Mouse (Mus musculus) lung, postnatal 0 days (tissue): ENCODE measurements around the gene Smim8. TPM values are rescaled to one million over a fixed set of nuclear protein-coding genes. Genes with fewer than 3 reads are reported as not detected.
A peak's percentile ranks its signal among the peaks of the same experiment; 100 is the strongest.
"Not testable (repeated sequence)": the region's sequence is repeated elsewhere in the genome, so short reads cannot be mapped to it uniquely, and the experiment has no call there.

ENCODE experiments used
- ATAC-seq: fragments of 200-750 bp; cut with Nextera tagmentation; 2 replicates; pipeline ENCODE4 v1.8.0; 2017; ENCODE audit warnings: moderate library complexity
- DNase-seq: peaks from one replicate; pipeline ENCODE4 v3.0.0-alpha.2; 2016; ENCODE audit warnings: low spot score
- H3K27ac ChIP-seq: fragments of 300-500 bp; sonication (generic); 2 replicates; pipeline ENCODE4 v1.5.1; 2014; ENCODE audit warnings: antibody characterized with exemption, mild to moderate bottlenecking, low read length, mixed read lengths
- H3K27me3 ChIP-seq: fragments of 300-500 bp; sonication (generic); replicated peaks from 2 replicates; pipeline ENCODE4 v1.6.1; 2014; ENCODE audit warnings: low read length, mixed read lengths; ENCODE audit not compliant: insufficient read depth
- H3K36me3 ChIP-seq: fragments of 300-500 bp; sonication (generic); 2 replicates; pipeline ENCODE4 v1.6.1; 2014; ENCODE audit warnings: low read length, mixed read lengths; ENCODE audit not compliant: insufficient read depth
- H3K4me1 ChIP-seq: fragments of 300-500 bp; sonication (generic); 2 replicates; pipeline ENCODE4 v1.6.1; 2014; ENCODE audit warnings: antibody characterized with exemption, low read depth, low read length, mixed read lengths; ENCODE audit not compliant: insufficient read depth
- H3K4me2 ChIP-seq: fragments of 300-500 bp; sonication (generic); replicated peaks from 2 replicates; pipeline ENCODE4 v1.6.1; 2014; ENCODE audit warnings: low read depth, mild to moderate bottlenecking, low read length, moderate library complexity, mixed read lengths
- H3K4me3 ChIP-seq: fragments of 300-500 bp; sonication (generic); 2 replicates; pipeline ENCODE4 v1.5.1; 2014; ENCODE audit warnings: low read depth, low read length
- H3K9ac ChIP-seq: fragments of 300-500 bp; sonication (generic); replicated peaks from 2 replicates; pipeline ENCODE4 v1.6.1; 2014; ENCODE audit warnings: low read depth, mild to moderate bottlenecking
- H3K9me3 ChIP-seq: fragments of 300-500 bp; sonication (generic); 2 replicates; pipeline ENCODE4 v1.6.1; 2016; ENCODE audit warnings: low read length, mixed read lengths
- CTCF ChIP-seq: IDR thresholded peaks from 2 replicates; pipeline ENCODE4 v1.5.1; 2016; ENCODE audit warnings: antibody characterized with exemption, mild to moderate bottlenecking
- EP300 ChIP-seq: IDR thresholded peaks from 2 replicates; pipeline ENCODE4 v1.6.1; 2016; ENCODE audit warnings: antibody characterized with exemption, mild to moderate bottlenecking, control low read depth
- WGBS: fragments of 180-500 bp; shearing (Covaris S2); extraction: QIAGEN DNeasy Blood & Tissue Kit; methylation state at CpG from one replicate; pipeline ENCODE4 v1.1.7; 2014; 5-methylcytosine and 5-hydroxymethylcytosine counted together
- polyA plus RNA-seq: library from polyadenylated mRNA; unstranded; fragments of >200 nt; fragmentation: Nextera tagmentation; extraction: Ambion mirVana; gene quantifications from 2 replicates; pipeline ENCODE4 v1.2.1, GENCODE M21; 2015

Smim8 gene
- polyA plus RNA-seq, 1 experiment from 2014 or later = 46.0 TPM

- TF ChIP-seq EP300 (no peak), CTCF (no peak)
- 27% methylated on average over 8 of the region's 8 CpGs for WGBS
- no peak overlapping the region for H3K27ac ChIP-seq
- ATAC-seq (no peak), DNase-seq (peak; percentile 23)
- no peaks in the 10 kb centered on the region for H3K9me3 ChIP-seq
- no peaks in the 10 kb centered on the region for H3K36me3 ChIP-seq
- H3K9ac ChIP-seq = no peak overlapping the region
- no peaks in the 10 kb centered on the region for H3K4me1 ChIP-seq
- H3K4me3 ChIP-seq = no peak overlapping the region
- no peak overlapping the region for H3K4me2 ChIP-seq
- H3K27me3 ChIP-seq = no peaks in the 10 kb centered on the region
Observed at GRCm38 (mm10) chr4:34771652-34772371, 6.4 kb downstream of the Smim8 start.

GRCm38 (mm10) chr4:34756163-34756562, 22.1 kb downstream of the Smim8 start, which contains the start of gene Gm136:
Gm136 (minus strand) TSS chr4:34756263.
- WGBS = 79% methylated on average over 1 of the region's 1 CpGs
- no peak within 1 kb of the TSS for H3K4me3 ChIP-seq
- no peak within 1 kb of the TSS for H3K9ac ChIP-seq
- no peaks in the 10 kb centered on the region for H3K27me3 ChIP-seq
- TF ChIP-seq CTCF (no peak), EP300 (no peak)
- no peaks in the 10 kb centered on the region for H3K4me1 ChIP-seq
- DNase-seq (no peak), ATAC-seq (no peak)
- H3K9me3 ChIP-seq = no peaks in the 10 kb centered on the region
- H3K27ac ChIP-seq = no peak within 1 kb of the TSS
- H3K36me3 ChIP-seq = no peaks in the 10 kb centered on the region
- H3K4me2 ChIP-seq = no peak within 1 kb of the TSS

- peak; percentile 16 for DNase-seq
- no peaks in the 10 kb centered on the region for H3K27me3 ChIP-seq
- TF ChIP-seq CTCF (no peak), EP300 (no peak)
- H3K9me3 ChIP-seq = no peaks in the 10 kb centered on the region
- H3K4me2 ChIP-seq = no peak overlapping the region
- 27% methylated on average over 6 of the region's 6 CpGs for WGBS
- no peaks in the 10 kb centered on the region for H3K4me1 ChIP-seq
- H3K4me3 ChIP-seq = no peak overlapping the region
- no peak overlapping the region for H3K9ac ChIP-seq
- no peak overlapping the region for H3K27ac ChIP-seq
- no peaks in the 10 kb centered on the region for H3K36me3 ChIP-seq
- ATAC-seq = no peak
Observed at GRCm38 (mm10) chr4:34749236-34749635, 29.0 kb downstream of the Smim8 start.

- Histone ChIP-seq H3K4me1 (no peaks in the 10 kb centered on the region), H3K27me3 (no peaks in the 10 kb centered on the region), H3K4me2 (no peak overlapping the region), H3K9ac (no peak overlapping the region), H3K27ac (no peak overlapping the region), H3K9me3 (no peaks in the 10 kb centered on the region), H3K36me3 (no peaks in the 10 kb centered on the region), H3K4me3 (no peak overlapping the region)
- TF ChIP-seq CTCF = no peak
- TF ChIP-seq EP300 = no peak
- 76% methylated on average over 3 of the region's 3 CpGs for WGBS
- no peak for ATAC-seq
- DNase-seq = no peak
Observed at GRCm38 (mm10) chr4:34734461-34734860, 43.8 kb downstream of the Smim8 start.

GRCm38 (mm10) chr4:34733415-34733814, 44.8 kb downstream of the Smim8 start:
- DNase-seq = peak; percentile 29
- H3K27ac ChIP-seq, H3K4me1 ChIP-seq, H3K4me2 ChIP-seq, H3K9ac ChIP-seq, H3K27me3 ChIP-seq, H3K9me3 ChIP-seq, H3K4me3 ChIP-seq, H3K36me3 ChIP-seq, ATAC-seq: not testable (repeated sequence)
- 18% methylated on average over 2 of the region's 2 CpGs for WGBS
- TF ChIP-seq CTCF = peak; percentile 52

GRCm38 (mm10) chr4:34729851-34730341, 48.3 kb downstream of the Smim8 start, which contains the start of gene Cfap206:
Cfap206 (minus strand) TSS chr4:34730206.
- DNase-seq (peak; percentile 81), ATAC-seq (peak; percentile 99)
- no peak within 1 kb of the TSS for H3K27ac ChIP-seq
- TF ChIP-seq EP300 (no peak), CTCF (no peak)
- no peaks in the 10 kb centered on the region for H3K36me3 ChIP-seq
- peak within 1 kb of the TSS; percentile 34 for H3K4me3 ChIP-seq
- no peaks in the 10 kb centered on the region for H3K9me3 ChIP-seq
- H3K4me2 ChIP-seq = peak within 1 kb of the TSS; percentile 59
- H3K4me1 ChIP-seq = no peaks in the 10 kb centered on the region
- no peak within 1 kb of the TSS for H3K9ac ChIP-seq
- under 1% methylated on average over 38 of the region's 38 CpGs for WGBS
- H3K27me3 ChIP-seq = no peaks in the 10 kb centered on the region

- not testable (repeated sequence) for H3K27ac ChIP-seq, H3K27me3 ChIP-seq, H3K4me1 ChIP-seq, DNase-seq, H3K4me3 ChIP-seq, ATAC-seq, H3K9me3 ChIP-seq, H3K9ac ChIP-seq, H3K4me2 ChIP-seq, H3K36me3 ChIP-seq
- WGBS = 86% methylated on average over 3 of the region's 3 CpGs
Observed at GRCm38 (mm10) chr4:34725710-34726109, 52.5 kb downstream of the Smim8 start.
